Mouse (Mus musculus) midbrain, embryonic 11.5 days (tissue): ENCODE data around the gene Svs2. TPM values are rescaled to one million over a fixed set of nuclear protein-coding genes. Genes with fewer than 3 reads are reported as not detected.
"Not testable (repeated sequence)": the region's sequence is repeated elsewhere in the genome, so short reads cannot be mapped to it uniquely, and the experiment has no call there.

ENCODE experiments used
- ATAC-seq: fragments of 200-750 bp; cut with Nextera tagmentation; 2 replicates; pipeline ENCODE4 v1.8.0; 2017; ENCODE audit warnings: moderate TSS enrichment, moderate library complexity; ENCODE audit not compliant: low FRiP score
- DNase-seq: peaks from one replicate; pipeline ENCODE4 v3.0.0; 2015; ENCODE audit warnings: low spot score; ENCODE audit errors: missing footprints
- H3K27ac ChIP-seq: fragments of 300-500 bp; sonication (generic); 2 replicates; pipeline ENCODE4 v1.5.1; 2014; ENCODE audit warnings: low read depth, low read length
- H3K27me3 ChIP-seq: fragments of 300-500 bp; sonication (generic); 2 replicates; pipeline ENCODE4 v1.6.1; 2014; ENCODE audit warnings: mild to moderate bottlenecking, low read length, moderate library complexity, mixed read lengths; ENCODE audit not compliant: control insufficient read depth, insufficient read depth
- H3K36me3 ChIP-seq: fragments of 300-500 bp; sonication (generic); 2 replicates; pipeline ENCODE4 v1.6.1; 2014; ENCODE audit warnings: mild to moderate bottlenecking, low read length, moderate library complexity, mixed read lengths; ENCODE audit not compliant: control insufficient read depth, insufficient read depth
- H3K4me1 ChIP-seq: fragments of 300-500 bp; sonication (generic); 2 replicates; pipeline ENCODE4 v1.6.1; 2014; ENCODE audit warnings: low read length; ENCODE audit not compliant: control insufficient read depth, insufficient read depth
- H3K4me2 ChIP-seq: fragments of 300-500 bp; sonication (generic); 2 replicates; pipeline ENCODE4 v1.6.1; 2014; ENCODE audit warnings: mild to moderate bottlenecking, moderate library complexity
- H3K4me3 ChIP-seq: fragments of 300-500 bp; sonication (generic); 2 replicates; pipeline ENCODE4 v1.5.1; 2014; ENCODE audit warnings: low read depth, low read length
- H3K9ac ChIP-seq: fragments of 300-500 bp; sonication (generic); 2 replicates; pipeline ENCODE4 v1.6.1; 2014; ENCODE audit warnings: low read length
- H3K9me3 ChIP-seq: fragments of 300-500 bp; sonication (generic); 2 replicates; pipeline ENCODE4 v1.6.1; 2016; ENCODE audit warnings: low read length; ENCODE audit not compliant: control insufficient read depth
- WGBS: fragments of 180-500 bp; shearing (Covaris S2); extraction: QIAGEN DNeasy Blood & Tissue Kit; methylation state at CpG from one replicate; pipeline ENCODE4 v1.1.7; 2014; 5-methylcytosine and 5-hydroxymethylcytosine counted together
- polyA plus RNA-seq: library from polyadenylated mRNA; unstranded; fragments of >200 nt; fragmentation: Nextera tagmentation; extraction: Ambion mirVana; gene quantifications from 2 replicates; pipeline ENCODE4 v1.2.1, GENCODE M21; 2014

The Svs2 gene
- not detected in 2 replicates for polyA plus RNA-seq

- no peaks in the 10 kb centered on the region for H3K27me3 ChIP-seq
- H3K9ac ChIP-seq, result no peak within 1 kb of the TSS
- ATAC-seq, result no peak
- no peaks in the 10 kb centered on the region for H3K36me3 ChIP-seq
- H3K4me2 ChIP-seq, result no peak within 1 kb of the TSS
- no peak for DNase-seq
- H3K4me1 ChIP-seq, result no peaks in the 10 kb centered on the region
- H3K4me3 ChIP-seq, result no peak within 1 kb of the TSS
- 87% methylated on average over 3 of the region's 3 CpGs for WGBS
- no peaks in the 10 kb centered on the region for H3K9me3 ChIP-seq
- no peak within 1 kb of the TSS for H3K27ac ChIP-seq
These were observed at the start of gene Svs2 for GRCm38 (mm10) chr2:164238366-164238765. Svs2 (minus strand) TSS chr2:164238466.

GRCm38 (mm10) chr2:164278359-164278758 lies 40.1 kb upstream of the Svs2 start, which contains the start of gene Svs4:
Svs4 (minus strand) TSS chr2:164278459.
- 92% methylated on average over 4 of the region's 4 CpGs for WGBS
- Histone ChIP-seq H3K36me3 (no peaks in the 10 kb centered on the region), H3K4me3 (no peak within 1 kb of the TSS), H3K27me3 (no peaks in the 10 kb centered on the region), H3K9me3 (no peaks in the 10 kb centered on the region), H3K9ac (no peak within 1 kb of the TSS), H3K4me2 (no peak within 1 kb of the TSS), H3K27ac (no peak within 1 kb of the TSS), H3K4me1 (no peaks in the 10 kb centered on the region)
- DNase-seq, result no peak
- no peak for ATAC-seq

GRCm38 (mm10) chr2:164256540-164256939 lies 18.3 kb upstream of the Svs2 start, which contains the start of gene Svs3b:
Svs3b (minus strand) TSS chr2:164256640.
- WGBS, result 93% methylated on average over 1 of the region's 1 CpGs
- not testable (repeated sequence) for H3K4me1 ChIP-seq, H3K4me2 ChIP-seq, H3K36me3 ChIP-seq, H3K27me3 ChIP-seq, H3K27ac ChIP-seq, DNase-seq, H3K4me3 ChIP-seq, H3K9me3 ChIP-seq, H3K9ac ChIP-seq, ATAC-seq

- Histone ChIP-seq H3K27ac (no peak overlapping the region), H3K9me3 (no peaks in the 10 kb centered on the region), H3K4me2 (no peak overlapping the region), H3K4me3 (no peak overlapping the region), H3K27me3 (no peaks in the 10 kb centered on the region), H3K9ac (no peak overlapping the region), H3K36me3 (no peaks in the 10 kb centered on the region), H3K4me1 (no peaks in the 10 kb centered on the region)
- 89% methylated on average over 8 of the region's 8 CpGs for WGBS
- DNase-seq, result no peak
- ATAC-seq, result no peak
These were observed 5.6 kb downstream of the Svs2 start for GRCm38 (mm10) chr2:164232671-164233070.

GRCm38 (mm10) chr2:164228361-164229070 lies 9.8 kb downstream of the Svs2 start:
- Histone ChIP-seq H3K9me3 (no peaks in the 10 kb centered on the region), H3K27ac (no peak overlapping the region), H3K4me2 (no peak overlapping the region), H3K4me3 (no peak overlapping the region), H3K4me1 (no peaks in the 10 kb centered on the region), H3K27me3 (no peaks in the 10 kb centered on the region), H3K36me3 (no peaks in the 10 kb centered on the region), H3K9ac (no peak overlapping the region)
- DNase-seq, result no peak
- 90% methylated on average over 8 of the region's 8 CpGs for WGBS
- no peak for ATAC-seq

GRCm38 (mm10) chr2:164221522-164221921 lies 16.7 kb downstream of the Svs2 start, which contains the start of gene Wfdc15b:
Wfdc15b (minus strand) TSS chr2:164221660.
- no peaks in the 10 kb centered on the region for H3K27me3 ChIP-seq
- H3K9me3 ChIP-seq, result no peaks in the 10 kb centered on the region
- 87% methylated on average over 11 of the region's 11 CpGs for WGBS
- ATAC-seq (no peak), DNase-seq (no peak)
- no peak within 1 kb of the TSS for H3K4me3 ChIP-seq
- H3K9ac ChIP-seq, result no peak within 1 kb of the TSS
- no peak within 1 kb of the TSS for H3K27ac ChIP-seq
- no peak within 1 kb of the TSS for H3K4me2 ChIP-seq
- no peaks in the 10 kb centered on the region for H3K4me1 ChIP-seq
- no peaks in the 10 kb centered on the region for H3K36me3 ChIP-seq

- no peaks in the 10 kb centered on the region for H3K36me3 ChIP-seq
- DNase-seq (no peak), ATAC-seq (no peak)
- H3K9ac ChIP-seq, result no peak overlapping the region
- no peaks in the 10 kb centered on the region for H3K27me3 ChIP-seq
- H3K4me1 ChIP-seq, result no peaks in the 10 kb centered on the region
- H3K4me3 ChIP-seq, result no peak overlapping the region
- 85% methylated on average over 9 of the region's 9 CpGs for WGBS
- H3K27ac ChIP-seq, result no peak overlapping the region
- H3K9me3 ChIP-seq, result no peaks in the 10 kb centered on the region
- H3K4me2 ChIP-seq, result no peak overlapping the region
These were observed 19.0 kb downstream of the Svs2 start for GRCm38 (mm10) chr2:164219295-164219694.

- Histone ChIP-seq H3K4me2 (no peak overlapping the region), H3K4me3 (no peak overlapping the region), H3K9me3 (no peaks in the 10 kb centered on the region), H3K36me3 (no peaks in the 10 kb centered on the region), H3K27ac (no peak overlapping the region), H3K4me1 (no peaks in the 10 kb centered on the region), H3K27me3 (no peaks in the 10 kb centered on the region), H3K9ac (no peak overlapping the region)
- 91% methylated on average over 5 of the region's 5 CpGs for WGBS
- DNase-seq (no peak), ATAC-seq (no peak)
These were observed 25.6 kb downstream of the Svs2 start for GRCm38 (mm10) chr2:164212711-164213110.

- DNase-seq (no peak), ATAC-seq (no peak)
- WGBS, result 86% methylated on average over 4 of the region's 4 CpGs
These were observed 27.4 kb downstream of the Svs2 start for GRCm38 (mm10) chr2:164210892-164211291.

More at GRCm38 (mm10) chr2:164210892-164211291, 27.4 kb downstream of the Svs2 start:
- Histone ChIP-seq H3K9me3 (no peaks in the 10 kb centered on the region), H3K36me3 (no peaks in the 10 kb centered on the region), H3K4me3 (no peak overlapping the region), H3K4me1 (no peaks in the 10 kb centered on the region), H3K27me3 (no peaks in the 10 kb centered on the region), H3K9ac (no peak overlapping the region), H3K27ac (no peak overlapping the region), H3K4me2 (no peak overlapping the region)
